Mouse (Mus musculus) heart, embryonic 15.5 days (tissue): ENCODE results near the gene Dynlt1b. TPM values are rescaled to one million over a fixed set of nuclear protein-coding genes. Genes with fewer than 3 reads are reported as not detected.
"Not testable (repeated sequence)": the region's sequence is repeated elsewhere in the genome, so short reads cannot be mapped to it uniquely, and the experiment has no call there.

ENCODE experiments used
- ATAC-seq: fragments of 200-750 bp; cut with Nextera tagmentation; replicated peaks from 2 replicates; pipeline ENCODE4 v1.8.0; 2017; ENCODE audit warnings: low read depth, moderate TSS enrichment; ENCODE audit not compliant: insufficient number of reproducible peaks, insufficient read depth, low FRiP score
- H3K27ac ChIP-seq: fragments of 300-500 bp; sonication (generic); 2 replicates; pipeline ENCODE4 v1.5.1; 2015; ENCODE audit warnings: mild to moderate bottlenecking, inconsistent platforms
- H3K27me3 ChIP-seq: fragments of 300-500 bp; sonication (generic); 2 replicates; pipeline ENCODE4 v1.6.1; 2015; ENCODE audit warnings: inconsistent platforms
- H3K36me3 ChIP-seq: fragments of 300-500 bp; sonication (generic); 2 replicates; pipeline ENCODE4 v1.6.1; 2015; ENCODE audit warnings: mild to moderate bottlenecking, inconsistent platforms
- H3K4me1 ChIP-seq: fragments of 300-500 bp; sonication (generic); replicated peaks from 2 replicates; pipeline ENCODE4 v1.6.1; 2015; ENCODE audit warnings: inconsistent platforms
- H3K4me2 ChIP-seq: fragments of 300-500 bp; sonication (generic); 2 replicates; pipeline ENCODE4 v1.6.1; 2015; ENCODE audit warnings: inconsistent platforms, mild to moderate bottlenecking, moderate library complexity
- H3K4me3 ChIP-seq: fragments of 300-500 bp; sonication (generic); 2 replicates; pipeline ENCODE4 v1.5.1; 2015; ENCODE audit warnings: mild to moderate bottlenecking, inconsistent platforms
- H3K9ac ChIP-seq: fragments of 300-500 bp; sonication (generic); 2 replicates; pipeline ENCODE4 v1.6.1; 2015; ENCODE audit warnings: mild to moderate bottlenecking, inconsistent platforms
- H3K9me3 ChIP-seq: fragments of 300-500 bp; sonication (generic); replicated peaks from 2 replicates; pipeline ENCODE4 v1.6.1; 2016; ENCODE audit warnings: inconsistent platforms
- WGBS: fragments of 180-500 bp; shearing (Covaris S2); methylation state at CpG from one replicate; pipeline ENCODE4 v1.1.7; 2015; ENCODE audit warnings: mixed read lengths; 5-methylcytosine and 5-hydroxymethylcytosine counted together
- polyA plus RNA-seq: library from polyadenylated mRNA; unstranded; fragments of >200 nt; fragmentation: Nextera tagmentation; extraction: Ambion mirVana; gene quantifications from 2 replicates; pipeline ENCODE4 v1.2.1, GENCODE M21; 2015

Gene Dynlt1b
- polyA plus RNA-seq, 1 experiment from 2014 or later: 361 TPM

GRCm38 (mm10) chr17:6470671-6471070 is 40.8 kb downstream of the Dynlt1b start:
- ATAC-seq, H3K4me2 ChIP-seq, H3K4me3 ChIP-seq, H3K27ac ChIP-seq, H3K27me3 ChIP-seq, H3K9ac ChIP-seq, H3K36me3 ChIP-seq, H3K9me3 ChIP-seq: not testable (repeated sequence)
- WGBS: 83% methylated on average over 6 of the region's 7 CpGs
- H3K4me1 ChIP-seq: peaks cover 31% of the 10 kb centered on the region

DNA sequence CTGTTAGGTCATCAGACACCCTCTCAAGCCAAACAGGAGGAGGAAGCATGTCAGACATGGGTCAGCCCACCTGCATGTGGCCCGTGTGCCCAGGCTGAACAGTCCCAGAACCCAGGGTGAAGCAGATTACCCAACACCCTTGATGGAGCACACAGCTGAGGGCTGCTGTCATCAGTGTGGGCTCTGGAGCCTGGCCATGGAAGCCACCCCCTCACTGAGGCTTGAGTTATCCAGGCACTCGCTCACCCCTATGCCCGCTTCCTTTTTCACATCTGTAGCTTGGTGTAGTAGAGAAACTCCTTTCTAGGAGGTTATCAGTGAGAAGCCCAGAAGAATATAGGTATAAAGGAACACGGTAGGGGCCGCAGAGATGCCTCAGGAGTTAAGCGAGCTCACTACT is 45.4 kb downstream of the Dynlt1b start:
- not testable (repeated sequence) for H3K9me3 ChIP-seq, H3K9ac ChIP-seq, ATAC-seq, H3K36me3 ChIP-seq, H3K27me3 ChIP-seq, H3K27ac ChIP-seq, H3K4me3 ChIP-seq
- H3K4me2 ChIP-seq: peak overlapping the region; percentile 2; the same call in 1 of the 2 replicates
- peaks cover 22% of the 10 kb centered on the region for H3K4me1 ChIP-seq
- 89% methylated on average over 6 of the region's 6 CpGs for WGBS

DNA sequence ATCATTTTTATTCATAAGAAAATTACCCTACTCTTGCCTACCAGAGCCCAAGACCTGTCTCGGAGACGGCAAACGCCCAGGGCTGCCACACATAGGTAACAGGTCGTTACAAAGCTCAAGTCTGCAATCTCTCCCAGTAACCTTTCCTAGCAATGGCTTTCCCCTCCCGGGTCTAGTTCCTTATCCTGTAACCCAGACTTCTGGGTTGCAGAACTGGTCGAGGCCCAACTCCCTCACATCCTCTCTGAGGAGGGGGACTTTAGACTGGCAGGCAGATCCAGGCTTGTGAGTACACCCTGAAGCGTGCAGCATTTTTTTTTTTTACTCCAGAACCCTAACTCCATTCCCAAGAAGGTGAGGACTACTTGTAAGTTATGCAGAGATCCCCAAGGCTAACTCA is 46.0 kb downstream of the Dynlt1b start:
- peak overlapping the region; percentile 76 for H3K4me3 ChIP-seq
- peak overlapping the region; percentile 94 for H3K4me2 ChIP-seq
- ATAC-seq, H3K27me3 ChIP-seq, H3K27ac ChIP-seq, H3K9me3 ChIP-seq, H3K36me3 ChIP-seq: not testable (repeated sequence)
- WGBS: 54% methylated on average over 7 of the region's 7 CpGs
- peak overlapping the region; percentile 84 for H3K9ac ChIP-seq
- peaks cover 22% of the 10 kb centered on the region for H3K4me1 ChIP-seq

- Histone ChIP-seq H3K4me1 (peaks cover 22% of the 10 kb centered on the region), H3K4me3 (peak overlapping the region; percentile 76), H3K27ac (peak overlapping the region; percentile 66), H3K9ac (peak overlapping the region; percentile 84), H3K4me2 (peak overlapping the region; percentile 94)
- WGBS: under 1% methylated on average over 45 of the region's 45 CpGs
- not testable (repeated sequence) for H3K27me3 ChIP-seq, H3K36me3 ChIP-seq, H3K9me3 ChIP-seq
- peak; percentile 61 for ATAC-seq
Observed at GRCm38 (mm10) chr17:6476495-6476947, 46.6 kb downstream of the Dynlt1b start.

DNA sequence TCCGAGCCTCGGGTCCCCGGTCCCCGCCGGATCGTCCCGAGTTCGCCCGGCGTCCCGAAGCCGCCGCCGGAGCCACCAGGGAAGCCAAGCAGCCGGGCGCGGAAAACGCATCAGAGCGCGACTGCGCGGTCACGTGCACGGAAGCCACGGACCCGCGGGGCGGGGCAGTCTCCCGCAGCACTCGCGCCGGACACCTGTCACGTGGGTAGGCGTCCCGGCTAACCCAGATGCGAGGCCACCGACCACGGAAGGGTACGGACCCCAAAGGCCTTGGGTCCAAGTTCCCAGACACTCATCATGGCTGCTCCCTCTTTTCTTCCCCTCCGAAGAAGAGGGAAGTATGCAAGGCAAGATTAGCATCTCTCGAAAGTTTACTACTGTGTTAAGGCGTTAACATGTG is 47.1 kb downstream of the Dynlt1b start:
- under 1% methylated on average over 42 of the region's 42 CpGs for WGBS

DNA sequence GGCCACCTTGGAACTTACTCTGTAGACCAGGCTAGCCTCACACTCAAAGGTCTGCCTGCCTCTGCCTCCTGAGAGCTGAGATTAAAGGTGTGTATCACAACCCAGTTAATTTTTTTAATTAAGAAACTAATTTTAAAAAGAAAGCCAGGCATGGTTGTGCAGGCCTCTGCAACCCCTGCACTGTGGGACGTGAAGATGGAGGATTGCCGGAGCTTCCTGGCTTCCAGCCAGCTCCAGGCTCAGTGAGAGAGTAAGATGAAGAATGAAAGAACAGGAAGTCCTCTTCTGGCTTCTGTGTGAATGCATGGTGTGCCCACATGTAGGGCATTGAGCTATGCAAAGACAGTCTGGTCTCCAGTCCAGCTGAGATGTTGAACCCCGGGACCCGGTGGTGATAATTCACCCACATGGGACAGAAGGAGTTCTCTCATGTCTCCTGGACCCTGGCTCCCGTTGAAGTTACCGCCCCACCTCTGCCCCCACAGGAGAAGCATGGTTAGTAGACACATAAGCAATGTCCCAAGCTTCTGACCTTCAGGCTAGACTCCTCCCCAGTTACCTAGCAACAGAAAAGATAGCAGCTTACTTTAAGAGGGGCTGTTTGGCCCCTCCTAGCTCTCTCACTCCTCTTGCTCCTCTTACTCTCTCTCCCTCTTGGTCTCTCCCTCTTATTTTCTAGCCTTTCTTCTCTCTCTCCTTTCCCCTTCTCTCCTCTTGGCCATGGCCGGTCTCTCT is 51.1 kb downstream of the Dynlt1b start:
- not testable (repeated sequence) for H3K4me3 ChIP-seq, H3K9ac ChIP-seq, H3K4me1 ChIP-seq, H3K27me3 ChIP-seq, H3K9me3 ChIP-seq, H3K36me3 ChIP-seq, H3K27ac ChIP-seq, ATAC-seq, H3K4me2 ChIP-seq
- 48% methylated on average over 5 of the region's 7 CpGs for WGBS

More for the DNA sequence above, 47.1 kb downstream of the Dynlt1b start:
- peaks cover 22% of the 10 kb centered on the region for H3K4me1 ChIP-seq
- H3K4me2 ChIP-seq: peak overlapping the region; percentile 94
- ATAC-seq: peak; percentile 80
- H3K9ac ChIP-seq: peak overlapping the region; percentile 84
- not testable (repeated sequence) for H3K27me3 ChIP-seq, H3K9me3 ChIP-seq, H3K36me3 ChIP-seq
- H3K4me3 ChIP-seq: peak overlapping the region; percentile 76
- peak overlapping the region; percentile 66 for H3K27ac ChIP-seq

DNA sequence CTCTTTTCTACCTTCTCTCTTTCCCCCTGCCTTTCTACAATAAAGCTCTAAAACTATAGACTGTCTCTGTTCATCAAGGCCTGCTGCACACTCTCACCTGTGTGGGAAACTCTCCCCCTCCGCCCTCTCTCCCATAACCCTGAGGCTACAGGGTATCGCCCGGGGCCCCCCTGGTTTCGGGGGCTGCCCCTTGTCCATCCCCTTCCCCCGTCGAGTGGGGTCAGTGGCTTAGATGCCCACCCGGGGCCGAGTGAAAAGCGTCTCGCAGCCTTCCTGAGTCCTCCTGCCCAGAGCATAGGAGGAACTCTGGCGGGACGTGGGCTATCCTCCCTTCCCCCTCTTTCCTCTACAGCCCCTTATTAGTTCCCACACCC is 51.7 kb downstream of the Dynlt1b start:
- not testable (repeated sequence) for H3K27me3 ChIP-seq, ATAC-seq

GRCm38 (mm10) chr17:6482248-6482647 is 52.3 kb downstream of the Dynlt1b start:
- WGBS: 87% methylated on average over 8 of the region's 8 CpGs

More for the DNA sequence above, 51.7 kb downstream of the Dynlt1b start:
- H3K36me3 ChIP-seq, H3K4me2 ChIP-seq, H3K4me1 ChIP-seq, H3K9me3 ChIP-seq, H3K4me3 ChIP-seq, H3K9ac ChIP-seq, H3K27ac ChIP-seq: not testable (repeated sequence)
- WGBS: 82% methylated on average over 12 of the region's 12 CpGs

More at GRCm38 (mm10) chr17:6482248-6482647, 52.3 kb downstream of the Dynlt1b start:
- H3K27ac ChIP-seq, H3K9ac ChIP-seq, H3K4me2 ChIP-seq, H3K4me1 ChIP-seq, H3K36me3 ChIP-seq, H3K4me3 ChIP-seq, ATAC-seq, H3K27me3 ChIP-seq, H3K9me3 ChIP-seq: not testable (repeated sequence)

Other genes with a start within 250 kb of the Dynlt1b start
- gene Tmem181a, start 173.3 kb upstream of the Dynlt1b start, polyA plus RNA-seq: 13.1 and 15.6 TPM in 2 replicates
- 10.4 and 11.3 TPM in 2 replicates for gene Dynlt1a, start 112.6 kb upstream of the Dynlt1b start, polyA plus RNA-seq
- 24.3 and 25.7 TPM in 2 replicates for gene Dynlt1c, start 171.6 kb downstream of the Dynlt1b start, polyA plus RNA-seq
- gene Dynlt1f, start 225.8 kb downstream of the Dynlt1b start, polyA plus RNA-seq: 171 and 185 TPM in 2 replicates
- gene Sytl3, start 229.0 kb downstream of the Dynlt1b start, polyA plus RNA-seq: 0.30 and 3.1 TPM in 2 replicates